Mouse (Mus musculus): Measurements from ENCODE around the gene Tln1. TPM values are rescaled to one million over a fixed set of nuclear protein-coding genes. Genes with fewer than 3 reads are reported as not detected.

The Tln1 gene
- total and polyA plus RNA-seq, 2 experiments from 2014 or later: 77.2 to 141 TPM

DNA sequence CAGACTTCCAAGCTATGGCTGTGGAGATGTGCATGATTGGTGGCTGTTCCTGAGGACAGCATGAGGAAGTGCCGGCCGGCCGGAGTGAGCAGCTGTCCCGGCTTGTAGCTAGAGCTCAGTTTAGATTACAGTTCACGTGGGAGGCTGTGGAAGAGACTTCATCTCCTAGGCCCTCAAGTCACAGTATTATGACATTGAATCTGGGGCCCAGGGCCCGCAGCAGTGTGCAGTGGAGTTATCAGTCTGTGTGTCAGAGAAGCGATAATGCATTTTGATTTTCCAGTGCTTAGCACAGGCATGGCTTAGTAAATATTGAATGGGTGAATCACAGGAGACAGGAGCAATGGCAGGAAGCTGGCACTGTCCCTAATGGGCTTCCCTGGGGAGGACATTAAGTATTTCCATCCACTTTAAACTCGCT is 32.4 kb downstream of the Tln1 start:
- H3K27me3 ChIP-seq (ENCODE audit: control insufficient read depth, insufficient read depth, low read length): no peaks in the 10 kb centered on the region
- TF ChIP-seq CTCF (IDR thresholded peaks at IDR 0.05; ENCODE audit: low read depth) (no peak), EP300 (IDR thresholded peaks at IDR 0.05; ENCODE audit: low read depth) (no peak)
- H3K4me2 ChIP-seq (ENCODE audit: low read depth, low read length): no peak overlapping the region
- no peak overlapping the region for H3K9ac ChIP-seq (replicated peaks; ENCODE audit: low read depth, low read length)
- 0 out of 2 replicates have a peak, but pooled peaks have one; percentile 27 for ATAC-seq (ENCODE audit: insufficient read depth, low read depth)
- H3K9me3 ChIP-seq (replicated peaks; ENCODE audit: control insufficient read depth, low read length): no peaks in the 10 kb centered on the region
- H3K27ac ChIP-seq (ENCODE audit: low read depth): no peak overlapping the region
- H3K4me1 ChIP-seq (ENCODE audit: control insufficient read depth, insufficient read depth): no peaks in the 10 kb centered on the region
- peak; percentile 18 for DNase-seq (ENCODE audit: low spot score)
- H3K4me3 ChIP-seq (ENCODE audit: low read depth, low read length): no peak overlapping the region
- H3K36me3 ChIP-seq (replicated peaks; ENCODE audit: control insufficient read depth, insufficient read depth, low read length): peaks cover 43% of the 10 kb centered on the region
- 17% methylated on average over 8 of the region's 8 CpGs for WGBS

GRCm38 (mm10) chr4:43528487-43528886 is 34.0 kb downstream of the Tln1 start:
- H3K4me2 ChIP-seq (ENCODE audit: low read depth, low read length): no peak overlapping the region
- DNase-seq (ENCODE audit: low spot score) (no peak), ATAC-seq (ENCODE audit: insufficient read depth, low read depth) (no peak)
- no peak overlapping the region for H3K4me3 ChIP-seq (ENCODE audit: low read depth, low read length)
- no peaks in the 10 kb centered on the region for H3K27me3 ChIP-seq (ENCODE audit: control insufficient read depth, insufficient read depth, low read length)
- no peak overlapping the region for H3K9ac ChIP-seq (replicated peaks; ENCODE audit: low read depth, low read length)
- H3K9me3 ChIP-seq (replicated peaks; ENCODE audit: control insufficient read depth, low read length): no peaks in the 10 kb centered on the region
- no peak overlapping the region for H3K27ac ChIP-seq (ENCODE audit: low read depth)
- TF ChIP-seq CTCF (IDR thresholded peaks at IDR 0.05; ENCODE audit: low read depth): no peak
- no peak for TF ChIP-seq EP300 (IDR thresholded peaks at IDR 0.05; ENCODE audit: low read depth)
- 84% methylated on average over 9 of the region's 9 CpGs for WGBS
- 0 out of 2 replicates have a peak, but pooled peaks cover 5% of the 10 kb centered on the region for H3K4me1 ChIP-seq (ENCODE audit: control insufficient read depth, insufficient read depth)
- peaks cover 27% of the 10 kb centered on the region for H3K36me3 ChIP-seq (replicated peaks; ENCODE audit: control insufficient read depth, insufficient read depth, low read length)

- 69% methylated on average over 5 of the region's 5 CpGs for WGBS
- H3K27me3 ChIP-seq (ENCODE audit: control insufficient read depth, insufficient read depth, low read length): no peaks in the 10 kb centered on the region
- no peak overlapping the region for H3K4me2 ChIP-seq (ENCODE audit: low read depth, low read length)
- H3K4me3 ChIP-seq (ENCODE audit: low read depth, low read length): no peak overlapping the region
- H3K4me1 ChIP-seq (ENCODE audit: control insufficient read depth, insufficient read depth): 0 out of 2 replicates have a peak, but pooled peaks cover 5% of the 10 kb centered on the region
- TF ChIP-seq EP300 (IDR thresholded peaks at IDR 0.05; ENCODE audit: low read depth) (no peak), CTCF (IDR thresholded peaks at IDR 0.05; ENCODE audit: low read depth) (peak; percentile 35)
- H3K9me3 ChIP-seq (replicated peaks; ENCODE audit: control insufficient read depth, low read length): no peaks in the 10 kb centered on the region
- peaks cover 21% of the 10 kb centered on the region for H3K36me3 ChIP-seq (replicated peaks; ENCODE audit: control insufficient read depth, insufficient read depth, low read length)
- DNase-seq (ENCODE audit: low spot score) (no peak), ATAC-seq (ENCODE audit: insufficient read depth, low read depth) (no peak)
- H3K27ac ChIP-seq (ENCODE audit: low read depth): no peak overlapping the region
- H3K9ac ChIP-seq (replicated peaks; ENCODE audit: low read depth, low read length): no peak overlapping the region
Measured at GRCm38 (mm10) chr4:43527880-43528279, 34.6 kb downstream of the Tln1 start.

DNA sequence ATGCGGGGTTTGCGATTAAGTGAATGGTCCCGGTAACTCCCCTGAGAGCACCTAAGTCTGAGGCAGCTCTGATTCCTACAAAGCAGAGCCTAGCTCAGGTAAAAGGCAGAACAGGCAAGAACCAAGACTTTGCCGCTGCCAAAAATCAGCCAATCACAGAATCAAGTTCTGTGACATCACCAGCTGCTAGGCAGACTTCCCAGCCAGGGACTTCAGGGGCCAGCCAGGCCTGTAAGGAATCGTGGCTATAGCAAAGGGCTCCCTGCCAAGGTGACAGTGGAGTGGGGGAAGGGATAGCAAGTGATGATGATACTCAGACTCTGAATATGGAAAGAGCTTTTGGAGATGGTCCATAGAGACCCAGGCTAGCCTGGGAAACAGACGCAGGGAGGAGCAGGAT is 42.5 kb downstream of the Tln1 start:
- ATAC-seq (ENCODE audit: insufficient read depth, low read depth): peak; percentile 25; the same call in 1 of the 2 replicates
- H3K4me1 ChIP-seq (ENCODE audit: control insufficient read depth, insufficient read depth): peaks cover 32% of the 10 kb centered on the region

DNA sequence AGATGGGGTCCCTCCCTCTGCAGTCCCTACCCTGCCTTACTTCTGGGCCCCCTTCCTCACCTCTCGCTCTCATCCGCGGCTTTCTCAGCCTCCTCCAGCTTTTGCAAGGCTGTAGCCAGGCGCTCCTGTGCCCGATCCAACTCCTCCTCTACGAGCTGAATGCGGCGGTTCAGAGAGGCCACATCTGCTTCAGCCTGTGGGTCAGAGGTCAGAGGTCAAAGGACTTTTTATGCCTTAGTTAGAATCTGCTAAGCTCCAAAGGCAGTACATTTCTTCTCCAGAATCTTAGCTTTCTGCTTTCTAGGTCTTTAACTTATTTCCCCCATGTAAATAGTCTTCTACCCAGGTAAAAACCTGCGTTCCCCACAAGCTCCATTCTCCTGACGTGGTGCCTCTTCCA is 42.9 kb downstream of the Tln1 start:
- no peaks in the 10 kb centered on the region for H3K9me3 ChIP-seq (replicated peaks; ENCODE audit: control insufficient read depth, low read length)
- H3K4me2 ChIP-seq (ENCODE audit: low read depth, low read length): peak overlapping the region; percentile 51
- H3K9ac ChIP-seq (replicated peaks; ENCODE audit: low read depth, low read length): no peak overlapping the region
- 37% methylated on average over 10 of the region's 10 CpGs for WGBS
- no peak overlapping the region for H3K27ac ChIP-seq (ENCODE audit: low read depth)
- ATAC-seq (ENCODE audit: insufficient read depth, low read depth): no peak
- TF ChIP-seq EP300 (IDR thresholded peaks at IDR 0.05; ENCODE audit: low read depth) (no peak), CTCF (IDR thresholded peaks at IDR 0.05; ENCODE audit: low read depth) (no peak)
- H3K36me3 ChIP-seq (replicated peaks; ENCODE audit: control insufficient read depth, insufficient read depth, low read length): peaks cover 16% of the 10 kb centered on the region; the same call in 1 of the 2 replicates
- no peaks in the 10 kb centered on the region for H3K27me3 ChIP-seq (ENCODE audit: control insufficient read depth, insufficient read depth, low read length)
- no peak overlapping the region for H3K4me3 ChIP-seq (ENCODE audit: low read depth, low read length)
- DNase-seq (ENCODE audit: low spot score): no peak
- peaks cover 32% of the 10 kb centered on the region for H3K4me1 ChIP-seq (ENCODE audit: control insufficient read depth, insufficient read depth)

More for the DNA sequence above, 42.5 kb downstream of the Tln1 start:
- H3K27me3 ChIP-seq (ENCODE audit: control insufficient read depth, insufficient read depth, low read length): no peaks in the 10 kb centered on the region
- peak overlapping the region; percentile 51 for H3K4me2 ChIP-seq (ENCODE audit: low read depth, low read length)
- H3K27ac ChIP-seq (ENCODE audit: low read depth): peak overlapping the region; percentile 83
- H3K36me3 ChIP-seq (replicated peaks; ENCODE audit: control insufficient read depth, insufficient read depth, low read length): peaks cover 16% of the 10 kb centered on the region; the same call in 1 of the 2 replicates
- peak; percentile 73 for DNase-seq (ENCODE audit: low spot score)
- H3K9ac ChIP-seq (replicated peaks; ENCODE audit: low read depth, low read length): no peak overlapping the region
- no peak overlapping the region for H3K4me3 ChIP-seq (ENCODE audit: low read depth, low read length)
- TF ChIP-seq CTCF (IDR thresholded peaks at IDR 0.05; ENCODE audit: low read depth): no peak
- no peak for TF ChIP-seq EP300 (IDR thresholded peaks at IDR 0.05; ENCODE audit: low read depth)
- no peaks in the 10 kb centered on the region for H3K9me3 ChIP-seq (replicated peaks; ENCODE audit: control insufficient read depth, low read length)
- WGBS: 11% methylated on average over 6 of the region's 6 CpGs

Data from heart, postnatal 0 days (tissue).